Mouse (Mus musculus) CH12.LX (cell line): ENCODE results near the gene Dclk2. TPM values are rescaled to one million over a fixed set of nuclear protein-coding genes. Genes with fewer than 3 reads are reported as not detected.

ENCODE experiments used
- DNase-seq: peaks from one replicate; pipeline ENCODE4 v3.0.0-alpha.2; 2013; ENCODE audit errors: extremely low read depth
- H3K27ac ChIP-seq: 2 replicates; pipeline ENCODE4 v1.5.1; 2012; ENCODE audit warnings: low read depth, mild to moderate bottlenecking, control low read depth, moderate library complexity; ENCODE audit not compliant: insufficient read depth
- H3K27me3 ChIP-seq: replicated peaks from 2 replicates; pipeline ENCODE3; 2012; ENCODE audit warnings: inconsistent platforms
- H3K36me3 ChIP-seq, 2 experiments: replicated peaks in 1 of 2; 2 replicates each; pipeline versions ENCODE3 to v1.6.1; 2012; ENCODE audit warnings: inconsistent platforms in 1 of 2, low read length in 1 of 2, mild to moderate bottlenecking in 1 of 2, mixed read lengths in 1 of 2, moderate library complexity in 1 of 2; ENCODE audit not compliant: control insufficient read depth in 1 of 2, insufficient read depth in 1 of 2
- H3K4me1 ChIP-seq, 2 experiments: 2 replicates each; pipeline ENCODE4 v1.6.1; 2012; ENCODE audit warnings: inconsistent platforms in 1 of 2, moderate library complexity in 1 of 2; ENCODE audit not compliant: insufficient read depth in 2 of 2, control insufficient read depth in 1 of 2
- H3K4me2 ChIP-seq: 2 replicates; pipeline ENCODE4 v1.6.1; 2012; ENCODE audit warnings: low read depth, mild to moderate bottlenecking, control low read depth; ENCODE audit not compliant: poor library complexity, insufficient read depth, severe bottlenecking
- H3K4me3 ChIP-seq, 3 experiments: fragments of 150-350 bp in 1 of 3; sonication (generic) in 1 of 3; replicated peaks in 1 of 3; 2 replicates each; pipeline versions ENCODE3 to v1.5.1; 2011 to 2012; ENCODE audit warnings: low read depth in 2 of 3, low read length in 2 of 3, mild to moderate bottlenecking in 2 of 3, moderate library complexity in 2 of 3, control low read depth in 1 of 3, improper control_type of control experiment in 1 of 3, inconsistent platforms in 1 of 3, mixed read lengths in 1 of 3; ENCODE audit not compliant: poor library complexity in 1 of 3
- H3K79me2 ChIP-seq: replicated peaks from 2 replicates; pipeline ENCODE4 v1.6.1; 2012; ENCODE audit warnings: mild to moderate bottlenecking, moderate library complexity; ENCODE audit not compliant: control insufficient read depth, poor library complexity, insufficient read depth, severe bottlenecking; ENCODE audit errors: extremely low read depth
- H3K9ac ChIP-seq: 2 replicates; pipeline ENCODE4 v1.6.1; 2012; ENCODE audit warnings: low read depth, mild to moderate bottlenecking, control low read depth, moderate library complexity; ENCODE audit not compliant: insufficient read depth
- H3K9me3 ChIP-seq: replicated peaks from 2 replicates; pipeline ENCODE3; 2012; ENCODE audit warnings: low read length, inconsistent platforms, mixed read lengths
- BHLHE40 ChIP-seq: IDR thresholded peaks from 2 replicates; pipeline ENCODE4 v1.6.1; 2011; ENCODE audit warnings: mild to moderate bottlenecking, low read depth, low read length, improper control_type of control experiment
- CHD2 ChIP-seq: IDR thresholded peaks from 2 replicates; pipeline ENCODE4 v1.6.1; 2011; ENCODE audit warnings: low read length, improper control_type of control experiment
- CTCF ChIP-seq, 2 experiments: IDR thresholded peaks in 1 of 2; conservative IDR thresholded peaks in 1 of 2; 2 replicates each; pipeline ENCODE4 v1.5.1; 2011 to 2012; ENCODE audit warnings: low read depth in 2 of 2, low read length in 2 of 2, improper control_type of control experiment in 1 of 2, inconsistent platforms in 1 of 2, mild to moderate bottlenecking in 1 of 2, moderate library complexity in 1 of 2
- EP300 ChIP-seq: IDR thresholded peaks from 2 replicates; pipeline ENCODE4 v1.6.1; 2011; ENCODE audit warnings: low read length, improper control_type of control experiment
- IRF4 ChIP-seq: IDR thresholded peaks from 2 replicates; pipeline ENCODE4 v1.6.1; 2014; ENCODE audit warnings: low read depth, mild to moderate bottlenecking, inconsistent platforms, low read length, improper control_type of control experiment
- JUN ChIP-seq: IDR thresholded peaks from 2 replicates; pipeline ENCODE4 v1.6.1; 2011; ENCODE audit warnings: low read depth, mild to moderate bottlenecking, low read length, improper control_type of control experiment, moderate library complexity; ENCODE audit not compliant: insufficient read depth
- JUND ChIP-seq: conservative IDR thresholded peaks from 2 replicates; pipeline ENCODE4 v1.6.1; 2011; ENCODE audit warnings: low read depth, low read length, improper control_type of control experiment
- MAFK ChIP-seq: IDR thresholded peaks from 2 replicates; pipeline ENCODE4 v1.6.1; 2011; ENCODE audit warnings: low read length, improper control_type of control experiment; ENCODE audit not compliant: insufficient replicate concordance
- MAX ChIP-seq: IDR thresholded peaks from 2 replicates; pipeline ENCODE4 v1.6.1; 2011; ENCODE audit warnings: low read length, improper control_type of control experiment
- MXI1 ChIP-seq: IDR thresholded peaks from 2 replicates; pipeline ENCODE4 v1.6.1; 2011; ENCODE audit warnings: mild to moderate bottlenecking, low read depth, low read length, improper control_type of control experiment
- NRF1 ChIP-seq: IDR thresholded peaks from 2 replicates; pipeline ENCODE4 v1.6.1; 2014; ENCODE audit warnings: low read depth, mild to moderate bottlenecking, inconsistent platforms, low read length, improper control_type of control experiment, moderate library complexity
- POLR2AphosphoS2 ChIP-seq: IDR thresholded peaks from 2 replicates; pipeline ENCODE4 v1.6.1; 2011; ENCODE audit warnings: low read depth, low read length, improper control_type of control experiment
- TBP ChIP-seq: conservative IDR thresholded peaks from 2 replicates; pipeline ENCODE4 v1.6.1; 2011; ENCODE audit warnings: low read depth, low read length, improper control_type of control experiment
- TCF12 ChIP-seq: IDR thresholded peaks from 2 replicates; pipeline ENCODE4 v1.6.1; 2014; ENCODE audit warnings: low read depth, mild to moderate bottlenecking, inconsistent platforms, low read length, improper control_type of control experiment
- UBTF ChIP-seq: IDR thresholded peaks from 2 replicates; pipeline ENCODE4 v1.6.1; 2012; ENCODE audit warnings: low read depth, mild to moderate bottlenecking, inconsistent platforms, low read length, improper control_type of control experiment, moderate library complexity
- USF1 ChIP-seq: IDR thresholded peaks from 2 replicates; pipeline ENCODE4 v1.6.1; 2014; ENCODE audit warnings: low read depth, mild to moderate bottlenecking, inconsistent platforms, low read length, improper control_type of control experiment
- USF2 ChIP-seq: conservative IDR thresholded peaks from 2 replicates; pipeline ENCODE4 v1.6.1; 2011; ENCODE audit warnings: low read depth, low read length, improper control_type of control experiment
- ZKSCAN1 ChIP-seq: IDR thresholded peaks from 2 replicates; pipeline ENCODE4 v1.6.1; 2012; ENCODE audit warnings: low read depth, inconsistent platforms, low read length, improper control_type of control experiment, borderline replicate concordance
- dilution Hi-C: fragments of 300-500 bp; cut with MboI; formaldehyde crosslinking; loops from 2 replicates; pipeline ENCODE4 v1.14.3; 2020; ENCODE audit warnings: low sequenced_read_pairs; ENCODE audit not compliant: extremely low pct_unique_long_range_greater_than_20kb, extremely low pct_ligation_motif_present
- in situ Hi-C: fragments of 300-500 bp; cut with MboI; formaldehyde crosslinking; loops from 3 replicates; pipeline ENCODE4 v1.14.3; 2019; ENCODE audit warnings: low sequenced_read_pairs, low pct_ligation_motif_present, low pct_unique_long_range_greater_than_20kb, mixed read lengths
- polyA plus RNA-seq: library from polyadenylated mRNA; unstranded; fragments of >175 nt; gene quantifications from 2 replicates; pipeline ENCODE4 v1.2.1, GENCODE M21; 2012; ENCODE audit warnings: low read depth; ENCODE audit not compliant: insufficient read length
- total RNA-seq, 2 experiments: library from RNA; depleted of rRNA; stranded (reverse); fragments of 300-350 nt in 1 of 2; fragments of >200 nt in 1 of 2; gene quantifications; 2 replicates each; pipeline ENCODE4 v1.2.3; 2012 to 2014

Gene Dclk2
- total and polyA plus RNA-seq, 3 experiments, result 0.93 to 2.0 (median 1.0) TPM

- no peaks in the 10 kb centered on the region for H3K36me3 ChIP-seq
- dilution Hi-C loops, result no loop called here
- no peaks in the 10 kb centered on the region for H3K79me2 ChIP-seq
- in situ Hi-C loops, result no loop called here
- H3K9me3 ChIP-seq, result peaks cover 10% of the 10 kb centered on the region
- H3K4me2 ChIP-seq, result no peak overlapping the region
- peaks cover 0 to 35% of the 10 kb centered on the region in 2 experiments; a peak in 2 of 4 replicates for H3K4me1 ChIP-seq
- DNase-seq, result no peak
- no peak overlapping the region for H3K27ac ChIP-seq
- H3K4me3 ChIP-seq, result no peak overlapping the region
- H3K9ac ChIP-seq, result no peak overlapping the region
- TF ChIP-seq JUND, result no peak
- TF ChIP-seq NRF1, result no peak
- no peak for TF ChIP-seq MAFK
- no peak for TF ChIP-seq CTCF (conservative IDR thresholded peaks at IDR 0.05 in 1 of 2, IDR thresholded peaks at IDR 0.05 in 1 of 2; ENCODE audit: low read depth in 2 of 2, low read length in 2 of 2)
- no peak for TF ChIP-seq BHLHE40
- no peak for TF ChIP-seq TCF12
- no peak for TF ChIP-seq USF2
- no peak for TF ChIP-seq POLR2AphosphoS2
- no peak for TF ChIP-seq CHD2
- no peak for TF ChIP-seq TBP
- TF ChIP-seq UBTF, result no peak
- no peak for TF ChIP-seq USF1
- no peaks in the 10 kb centered on the region for H3K27me3 ChIP-seq
Measured at GRCm38 (mm10) chr3:86842461-86842860, 78.2 kb downstream of the Dclk2 start.

GRCm38 (mm10) chr3:86839606-86840005 lies 81.0 kb downstream of the Dclk2 start:
- no peak overlapping the region for H3K4me3 ChIP-seq
- peaks cover 0 to 27% of the 10 kb centered on the region in 2 experiments; a peak in 2 of 4 replicates for H3K4me1 ChIP-seq
- H3K79me2 ChIP-seq, result no peaks in the 10 kb centered on the region
- H3K4me2 ChIP-seq, result no peak overlapping the region
- H3K9me3 ChIP-seq, result peaks cover 10% of the 10 kb centered on the region
- no peaks in the 10 kb centered on the region for H3K27me3 ChIP-seq
- H3K36me3 ChIP-seq, result no peaks in the 10 kb centered on the region
- DNase-seq, result peak; percentile 38
- dilution Hi-C loops (no loop called here), in situ Hi-C loops (no loop called here)
- TF ChIP-seq IRF4 (peak; percentile 6; the same call in 1 of the 2 replicates), ZKSCAN1 (no peak)
- TF ChIP-seq, all 38 proteins: peak for 1
- no peak overlapping the region for H3K27ac ChIP-seq
- H3K9ac ChIP-seq, result no peak overlapping the region

GRCm38 (mm10) chr3:86837386-86837785 lies 83.3 kb downstream of the Dclk2 start:
- in situ Hi-C loops, result no loop called here
- Histone ChIP-seq H3K79me2 (no peaks in the 10 kb centered on the region), H3K27ac (no peak overlapping the region), H3K36me3 (no peaks in the 10 kb centered on the region), H3K9me3 (peaks cover 8% of the 10 kb centered on the region), H3K27me3 (no peaks in the 10 kb centered on the region), H3K9ac (no peak overlapping the region), H3K4me3 (no peak overlapping the region), H3K4me1 (peaks cover 0 to 16% of the 10 kb centered on the region in 2 experiments; a peak in 2 of 4 replicates), H3K4me2 (no peak overlapping the region)
- DNase-seq, result peak; percentile 47
- dilution Hi-C loops, result no loop called here
- TF ChIP-seq JUN, result no peak
- TF ChIP-seq MXI1, result no peak
- TF ChIP-seq EP300, result no peak
- no peak for TF ChIP-seq MAFK
- no peak for TF ChIP-seq MAX
- TF ChIP-seq NRF1, result no peak
- TF ChIP-seq IRF4, result no peak; the same call in 1 of the 2 replicates
